Mouse (Mus musculus) induced T-regulatory cell, adult 2 months (primary cell): ENCODE data around the gene Pik3r6.

Experiments
- DNase-seq: peaks from one replicate; pipeline ENCODE4 v3.0.0-alpha.2; 2012; ENCODE audit warnings: low read depth

Pik3r6 gene

DNA sequence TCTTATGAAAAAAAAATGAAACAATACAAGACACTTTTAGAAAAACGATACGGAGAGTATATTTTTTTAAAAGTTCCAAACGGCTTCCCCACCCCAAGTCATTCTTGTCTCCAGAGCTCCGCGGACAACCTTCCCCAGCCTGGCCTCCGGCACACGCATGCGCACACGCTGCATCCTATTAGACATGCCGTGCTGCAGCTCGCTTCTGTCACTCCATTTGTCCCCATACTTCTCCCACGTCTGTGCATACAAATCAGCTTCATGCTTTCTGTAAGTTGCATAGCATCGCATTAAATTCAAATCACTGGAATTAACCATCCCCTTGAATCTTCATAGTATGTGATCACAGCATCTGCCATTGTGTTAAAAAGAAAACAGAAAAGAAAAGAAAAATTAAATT is 80.4 kb downstream of the Pik3r6 start:
- no peak for DNase-seq

DNA sequence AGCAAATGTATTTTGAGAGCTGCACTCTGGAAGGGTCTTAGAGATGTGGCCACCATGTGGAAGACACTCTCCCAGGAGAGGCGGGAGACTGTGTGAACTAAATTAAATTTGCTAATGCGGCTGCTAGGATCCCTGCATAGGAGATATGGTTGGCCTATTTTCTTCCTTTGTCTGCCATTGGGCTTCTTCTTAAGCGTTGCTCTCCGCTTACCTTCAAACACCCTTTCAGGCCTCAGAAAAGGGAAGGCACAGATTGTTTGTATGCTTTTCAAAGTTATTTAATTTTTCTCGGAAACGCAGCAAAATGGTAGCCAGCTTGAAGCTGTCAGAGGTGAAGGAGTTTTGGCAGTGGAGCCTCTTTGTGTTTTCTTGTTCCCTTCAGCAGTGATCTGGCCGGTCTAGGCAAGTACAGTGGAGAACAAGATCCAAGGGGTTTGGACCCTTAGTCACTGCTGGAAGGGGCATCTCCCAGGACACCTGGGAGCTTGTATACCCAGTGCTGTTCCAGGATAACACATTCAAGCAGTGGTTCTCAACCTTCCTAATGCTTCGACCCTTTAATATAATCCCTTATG is 81.2 kb downstream of the Pik3r6 start:
- no peak for DNase-seq

DNA sequence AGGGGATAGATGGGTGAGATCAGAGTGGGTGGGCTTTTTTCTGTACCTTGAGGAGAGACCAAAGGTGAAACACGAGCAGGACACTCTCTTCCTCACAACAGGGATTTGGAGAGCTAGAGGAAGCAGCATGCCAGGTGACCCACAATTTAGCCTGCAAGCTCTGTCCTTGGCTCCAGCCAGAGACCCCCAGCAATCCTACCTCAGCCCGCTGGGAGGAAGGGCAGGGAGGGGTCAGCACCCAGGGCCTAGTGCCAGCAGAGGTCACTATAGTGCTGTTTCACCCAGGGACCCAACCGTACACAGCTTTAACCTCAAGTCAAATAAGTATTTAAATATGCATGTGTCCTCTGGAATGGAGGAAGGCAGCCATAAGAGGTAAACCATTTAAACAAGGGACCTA is 83.1 kb downstream of the Pik3r6 start:
- no peak for DNase-seq

DNA sequence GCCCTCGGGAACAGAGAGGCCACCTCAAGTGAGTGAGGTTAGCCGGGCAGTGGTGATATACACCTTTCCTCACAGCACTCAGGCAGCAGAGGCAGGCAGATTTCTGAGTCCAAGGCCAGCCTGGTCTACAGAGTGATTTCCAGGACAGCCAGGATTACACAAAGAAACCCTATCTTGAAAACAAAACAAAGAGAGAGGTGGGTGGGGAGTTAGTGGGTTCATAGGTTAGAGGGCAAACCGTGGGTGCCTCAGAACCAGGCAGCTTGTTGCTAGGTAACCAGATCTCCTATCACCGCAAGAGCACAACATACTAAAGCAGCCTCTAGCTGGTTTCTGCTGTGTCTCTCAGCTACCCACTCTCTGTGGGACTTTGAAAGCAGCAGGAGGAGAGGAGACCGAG is 83.9 kb downstream of the Pik3r6 start, which contains the start of gene Ccdc42:
Ccdc42 (plus strand) TSS at position 301 of the 400 bp plus-strand sequence.
- DNase-seq = no peak

DNA sequence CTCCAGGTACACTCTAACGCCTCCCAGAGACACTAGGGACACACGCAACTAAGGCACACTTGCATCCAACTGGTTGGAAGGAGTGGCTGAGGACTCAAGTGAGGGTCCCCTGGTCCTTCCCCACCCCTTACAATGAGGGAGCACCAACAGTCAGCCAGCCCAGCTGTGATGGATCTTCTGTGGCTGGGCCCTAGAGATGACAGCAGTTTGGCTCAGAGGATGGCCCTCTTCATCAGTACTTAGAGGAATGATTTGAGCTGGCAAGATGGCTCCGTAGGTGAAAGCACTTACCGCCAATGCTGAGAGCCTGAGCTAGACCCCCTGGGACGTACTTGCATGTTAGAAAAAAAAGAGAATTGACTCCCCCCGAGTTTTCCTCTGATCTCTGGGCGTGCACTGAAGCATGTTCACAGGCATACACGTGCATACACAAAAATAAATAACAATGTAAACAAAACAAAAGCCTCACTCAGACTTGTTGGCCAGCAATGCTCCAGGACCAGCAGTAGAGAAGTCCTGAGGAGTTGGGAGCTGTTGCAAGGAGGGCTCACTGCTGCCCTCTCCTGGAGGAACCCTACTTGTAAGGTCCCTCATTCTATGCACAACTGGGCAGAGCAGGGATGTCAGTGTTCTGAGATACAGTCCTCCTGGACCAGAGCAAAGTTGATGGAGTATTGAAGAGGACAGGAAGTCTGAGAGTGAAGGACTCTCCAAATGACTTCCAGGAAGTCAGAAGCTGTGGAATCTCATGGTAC is 86.4 kb downstream of the Pik3r6 start:
- DNase-seq = peak; percentile 67

DNA sequence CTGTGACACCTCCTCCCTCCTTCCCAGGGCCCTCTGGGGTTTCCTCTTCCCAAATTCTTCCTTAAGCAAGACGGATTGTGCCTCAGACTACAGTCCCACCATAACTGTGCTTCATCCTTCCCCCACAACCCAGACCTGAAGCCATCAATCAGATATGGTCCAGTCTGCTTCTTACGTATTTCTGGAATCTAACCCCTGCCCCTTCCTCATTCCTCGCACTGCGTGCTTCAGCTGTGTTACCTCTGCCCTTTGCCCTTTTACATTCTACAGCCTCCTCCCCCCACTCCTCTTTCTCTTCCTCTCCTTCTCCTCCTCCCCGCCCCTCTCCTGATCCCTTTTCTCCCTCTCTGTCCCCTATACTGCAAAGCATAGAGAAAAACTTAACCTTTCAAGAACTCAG is 88.9 kb downstream of the Pik3r6 start:
- DNase-seq = no peak

DNA sequence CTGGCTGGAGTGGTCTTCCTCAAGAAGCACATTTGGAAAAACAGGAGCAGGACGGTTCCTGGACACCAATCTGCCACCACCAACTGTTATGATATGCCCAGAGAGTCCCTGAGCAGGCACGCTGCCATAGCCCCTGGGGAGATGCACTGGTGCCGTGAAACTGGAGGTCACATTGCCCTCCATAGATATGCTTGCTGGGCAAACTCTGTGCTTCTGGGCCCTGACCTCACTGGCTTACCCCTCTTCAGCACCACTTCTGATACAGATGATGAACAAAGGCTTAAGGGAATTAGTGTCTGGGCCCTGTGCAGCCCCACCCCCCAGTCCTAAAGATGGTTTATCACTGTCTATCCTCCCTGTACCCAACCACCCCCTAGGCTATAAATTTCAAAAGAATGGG is 90.4 kb downstream of the Pik3r6 start:
- DNase-seq = no peak

DNA sequence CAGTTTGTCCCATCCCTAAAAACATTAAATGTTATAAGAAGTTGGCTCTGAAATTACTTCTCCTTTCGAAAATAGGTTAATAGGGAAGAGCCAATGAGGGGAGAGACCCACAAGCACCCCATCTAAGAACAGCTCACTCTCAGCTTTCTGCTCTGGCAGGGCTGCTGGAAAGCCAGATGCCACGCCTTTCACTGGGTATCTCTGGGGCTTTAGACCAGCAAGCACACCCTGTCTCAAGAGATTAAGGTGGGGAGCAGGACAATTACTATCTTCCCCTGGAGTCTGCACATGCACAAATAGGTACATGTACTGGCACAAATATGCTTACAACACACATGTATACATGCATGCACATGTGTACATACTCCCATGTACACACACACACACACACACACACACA is 95.1 kb downstream of the Pik3r6 start:
- DNase-seq = no peak

DNA sequence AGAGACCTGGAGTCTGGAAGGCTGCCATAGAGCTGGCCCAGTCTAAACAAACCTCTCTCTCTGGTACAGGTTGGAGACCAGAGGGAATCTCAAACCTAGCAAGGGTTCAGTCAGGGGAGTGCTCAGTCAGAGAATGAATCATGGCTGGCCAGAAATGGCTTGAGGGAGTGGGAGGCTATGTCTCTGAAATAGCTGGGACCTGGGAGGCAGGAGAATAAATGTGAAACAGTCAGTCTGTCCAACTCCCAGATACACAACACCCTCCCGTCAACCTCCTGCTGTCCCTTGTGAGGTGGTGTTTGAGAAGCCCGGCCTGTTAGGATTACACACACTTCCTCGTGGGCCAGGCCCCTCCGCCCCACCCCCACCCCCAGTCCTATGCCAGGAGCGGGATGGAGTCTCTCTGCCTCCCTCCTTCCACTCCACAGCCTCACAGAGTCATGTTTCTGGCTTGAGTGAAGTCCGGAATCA is 97.8 kb downstream of the Pik3r6 start:
- DNase-seq = no peak

DNA sequence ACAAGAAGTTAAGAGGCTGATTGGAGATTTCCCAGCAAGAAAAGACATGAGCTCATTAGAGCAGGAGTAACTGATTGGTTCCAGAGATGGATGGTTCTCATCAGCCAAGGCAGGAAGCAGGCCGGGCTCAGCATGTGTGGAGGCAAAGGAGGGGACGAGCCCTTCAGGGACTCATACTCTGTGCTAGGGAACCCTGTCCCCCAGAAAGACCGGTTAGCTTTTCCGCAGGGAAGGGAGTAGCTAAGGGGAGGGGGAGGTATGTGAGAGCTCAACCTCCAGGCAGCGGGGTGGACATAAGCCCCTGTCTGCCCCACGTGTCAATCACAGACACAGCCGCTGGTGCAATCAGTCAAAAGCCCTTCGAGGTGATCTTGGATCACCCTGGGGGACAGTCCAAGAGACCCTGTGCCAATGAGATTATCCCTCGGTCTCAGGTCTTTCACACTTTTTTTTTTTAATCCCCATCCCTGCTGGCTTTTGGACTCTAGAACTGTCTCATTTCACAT is 98.7 kb downstream of the Pik3r6 start:
- no peak for DNase-seq
